ENCODE assay signal across 8 mouse cellular contexts in genomic region chr7:45456721-45457203, GRCm38 (mm10). TPM values are rescaled to one million over a fixed set of nuclear protein-coding genes. Genes with fewer than 3 reads are reported as not detected.
DNase-seq lines count a peak whose midpoint lies in the region; ATAC-seq and TF ChIP-seq lines count a peak whose summit lies in the region.

No protein-coding gene starts in this region.

- peak overlapping the region; percentile 84 for H3K27ac ChIP-seq in liver, adult 2 months (replicated peaks; ENCODE audit: insufficient read depth, low read depth, low read length)
- H3K27ac ChIP-seq in embryonic facial prominence, embryonic 12.5 days: peak overlapping the region; percentile 30; the same call in 1 of the 2 replicates
- H3K27ac ChIP-seq in limb, embryonic 10.5 days: no peak overlapping the region
- H3K27ac ChIP-seq in neural tube, embryonic 15.5 days (replicated peaks): peak overlapping the region; percentile 91

- TF ChIP-seq CTCF in liver, adult 2 months (IDR thresholded peaks at IDR 0.05; ENCODE audit: low read depth, low read length): no peak

- TF ChIP-seq POLR2A in liver, adult 2 months (IDR thresholded peaks at IDR 0.05; ENCODE audit: extremely low read depth, insufficient read depth, low read length): no peak; the same call in 1 of the 2 replicates

- peak overlapping the region; percentile 33 for H3K9ac ChIP-seq in liver, adult 2 months (ENCODE audit: low read depth, low read length)
- H3K9ac ChIP-seq in embryonic facial prominence, embryonic 12.5 days: no peak overlapping the region; the same call in 1 of the 2 replicates
- peak overlapping the region; percentile 67 for H3K9ac ChIP-seq in neural tube, embryonic 15.5 days (replicated peaks)

- H3K36me3 ChIP-seq in liver, adult 2 months (ENCODE audit: control insufficient read depth, insufficient read depth, low read length): peaks cover 13% of the 10 kb centered on the region
- H3K36me3 ChIP-seq in embryonic facial prominence, embryonic 12.5 days: peaks cover 61% of the 10 kb centered on the region
- peaks cover 71% of the 10 kb centered on the region for H3K36me3 ChIP-seq in limb, embryonic 10.5 days
- H3K36me3 ChIP-seq in neural tube, embryonic 15.5 days: peaks cover 51% of the 10 kb centered on the region

- no peaks in the 10 kb centered on the region for H3K9me3 ChIP-seq in embryonic facial prominence, embryonic 12.5 days
- H3K9me3 ChIP-seq in limb, embryonic 10.5 days (replicated peaks): no peaks in the 10 kb centered on the region
- H3K9me3 ChIP-seq in neural tube, embryonic 15.5 days (replicated peaks): no peaks in the 10 kb centered on the region

- peaks cover 7% of the 10 kb centered on the region for H3K79me2 ChIP-seq in liver, adult 2 months (ENCODE audit: control insufficient read depth, insufficient read depth, low read length)

- H3K4me2 ChIP-seq in embryonic facial prominence, embryonic 12.5 days (replicated peaks): no peak overlapping the region
- H3K4me2 ChIP-seq in neural tube, embryonic 15.5 days: peak overlapping the region; percentile 82

- WGBS in liver, adult 2 months: 12% methylated on average over 9 of the region's 9 CpGs
- WGBS in embryonic facial prominence, embryonic 12.5 days: 51% methylated on average over 9 of the region's 9 CpGs
- WGBS in limb, embryonic 10.5 days: 64% methylated on average over 9 of the region's 9 CpGs
- WGBS in neural tube, embryonic 15.5 days: 53% methylated on average over 9 of the region's 9 CpGs

- no peaks in the 10 kb centered on the region for H3K27me3 ChIP-seq in liver, adult 2 months (ENCODE audit: control insufficient read depth, insufficient read depth, low read length)
- no peaks in the 10 kb centered on the region for H3K27me3 ChIP-seq in embryonic facial prominence, embryonic 12.5 days
- H3K27me3 ChIP-seq in limb, embryonic 10.5 days (ENCODE audit: low read depth, poor library complexity, severe bottlenecking): no peaks in the 10 kb centered on the region
- H3K27me3 ChIP-seq in neural tube, embryonic 15.5 days (replicated peaks): no peaks in the 10 kb centered on the region

- no peak for DNase-seq in liver, adult 2 months (ENCODE audit: extremely low read depth, low read depth, low spot score)
- DNase-seq in liver: no peak
- no peak for DNase-seq in limb, embryonic 10.5 days (ENCODE audit: low spot score)
- DNase-seq in embryo, embryonic 9.5 days (ENCODE audit: extremely low spot score): no peak
- no peak for DNase-seq in gastrocnemius, postnatal 36 days
- DNase-seq in cerebellum, adult 9-10 months: no peak

- peaks cover 11% of the 10 kb centered on the region; the same call in 1 of the 2 replicates for H3K4me1 ChIP-seq in liver, adult 2 months (ENCODE audit: control insufficient read depth, insufficient read depth, low read length)
- peaks cover 24% of the 10 kb centered on the region for H3K4me1 ChIP-seq in embryonic facial prominence, embryonic 12.5 days
- peaks cover 40% of the 10 kb centered on the region for H3K4me1 ChIP-seq in limb, embryonic 10.5 days
- H3K4me1 ChIP-seq in neural tube, embryonic 15.5 days: peaks cover 36% of the 10 kb centered on the region

- no peak overlapping the region; the same call in 1 of the 2 replicates for H3K4me3 ChIP-seq in liver, adult 2 months (ENCODE audit: insufficient read depth, low read depth, low read length)
- H3K4me3 ChIP-seq in embryonic facial prominence, embryonic 12.5 days: 0 out of 2 replicates have a peak overlapping the region, but pooled peaks have one; percentile 89
- peak overlapping the region; percentile 80 for H3K4me3 ChIP-seq in limb, embryonic 10.5 days
- H3K4me3 ChIP-seq in neural tube, embryonic 15.5 days (replicated peaks): peak overlapping the region; percentile 57; the same call in 1 of the 2 replicates

- intact Hi-C loops in gastrocnemius, postnatal 36 days (cut with DNase I): no loop called here

- no peak for ATAC-seq in embryonic facial prominence, embryonic 12.5 days (ENCODE audit: insufficient number of reproducible peaks, insufficient read depth, low FRiP score, low TSS enrichment)
- no peak for ATAC-seq in neural tube, embryonic 15.5 days (ENCODE audit: low FRiP score)

RNA-seq across cellular contexts. Expression of gene Ftl1, which starts 2.9 kb away (rescaled TPM):
- 3,170 and 4,966 TPM in 2 replicates for total RNA-seq in liver, adult 2 months (2014; rRNA removed)
- 12,947 and 13,613 TPM in 2 replicates for polyA plus RNA-seq in liver, adult 2 months (2012; rRNA removed)
- 5,211 and 5,392 TPM in 2 replicates for polyA plus RNA-seq in embryonic facial prominence, embryonic 12.5 days (2016; fragmentation: Nextera tagmentation; extraction: Ambion mirVana)
- polyA plus RNA-seq in limb, embryonic 10.5 days (2016; fragmentation: Nextera tagmentation; extraction: Ambion mirVana): 5,063 and 5,416 TPM in 2 replicates
- polyA plus RNA-seq in neural tube, embryonic 15.5 days (2015; fragmentation: Nextera tagmentation; extraction: Ambion mirVana): 4,883 and 5,335 TPM in 2 replicates
- total RNA-seq in gastrocnemius, postnatal 36 days (2021): 100 to 1,000 TPM; 132 to 146 TPM

RNA-seq across cellular contexts. Expression of gene Bax, which starts 9.9 kb away (rescaled TPM):
- total RNA-seq in liver, adult 2 months (2014; rRNA removed): 19.5 and 23.8 TPM in 2 replicates
- 49.8 and 62.0 TPM in 2 replicates for polyA plus RNA-seq in liver, adult 2 months (2012; rRNA removed)
- 220 and 224 TPM in 2 replicates for polyA plus RNA-seq in embryonic facial prominence, embryonic 12.5 days (2016; fragmentation: Nextera tagmentation; extraction: Ambion mirVana)
- polyA plus RNA-seq in limb, embryonic 10.5 days (2016; fragmentation: Nextera tagmentation; extraction: Ambion mirVana): 248 and 297 TPM in 2 replicates
- 224 and 236 TPM in 2 replicates for polyA plus RNA-seq in neural tube, embryonic 15.5 days (2015; fragmentation: Nextera tagmentation; extraction: Ambion mirVana)
- 10 to 100 TPM; 13.8 to 14.6 TPM for total RNA-seq in gastrocnemius, postnatal 36 days (2021)

RNA-seq across cellular contexts. Expression of gene Ruvbl2, which starts 18.9 kb away (rescaled TPM):
- 8.9 and 12.3 TPM in 2 replicates for total RNA-seq in liver, adult 2 months (2014; rRNA removed)
- 18.4 and 28.8 TPM in 2 replicates for polyA plus RNA-seq in liver, adult 2 months (2012; rRNA removed)
- polyA plus RNA-seq in embryonic facial prominence, embryonic 12.5 days (2016; fragmentation: Nextera tagmentation; extraction: Ambion mirVana): 149 and 151 TPM in 2 replicates
- polyA plus RNA-seq in limb, embryonic 10.5 days (2016; fragmentation: Nextera tagmentation; extraction: Ambion mirVana): 228 and 283 TPM in 2 replicates
- 92.7 and 114 TPM in 2 replicates for polyA plus RNA-seq in neural tube, embryonic 15.5 days (2015; fragmentation: Nextera tagmentation; extraction: Ambion mirVana)
- 10 to 100 TPM; 22.1 to 23.0 TPM for total RNA-seq in gastrocnemius, postnatal 36 days (2021)

RNA-seq across cellular contexts. Expression of gene Gys1, which starts 22.1 kb away (rescaled TPM):
- 1.2 TPM in 2 replicates for total RNA-seq in liver, adult 2 months (2014; rRNA removed)
- polyA plus RNA-seq in liver, adult 2 months (2012; rRNA removed): 2.6 and 4.8 TPM in 2 replicates
- polyA plus RNA-seq in embryonic facial prominence, embryonic 12.5 days (2016; fragmentation: Nextera tagmentation; extraction: Ambion mirVana): 43.2 and 45.4 TPM in 2 replicates
- polyA plus RNA-seq in limb, embryonic 10.5 days (2016; fragmentation: Nextera tagmentation; extraction: Ambion mirVana): 42.6 and 44.9 TPM in 2 replicates
- polyA plus RNA-seq in neural tube, embryonic 15.5 days (2015; fragmentation: Nextera tagmentation; extraction: Ambion mirVana): 21.7 and 24.0 TPM in 2 replicates
- 100 to 1,000 TPM; 275 to 279 TPM for total RNA-seq in gastrocnemius, postnatal 36 days (2021)

RNA-seq across cellular contexts. Expression of gene Tulp2, which starts 24.9 kb away (rescaled TPM):
- 0.07 and 0.18 TPM in 2 replicates for total RNA-seq in liver, adult 2 months (2014; rRNA removed)
- 0.30 and 0.31 TPM in 2 replicates for polyA plus RNA-seq in liver, adult 2 months (2012; rRNA removed)
- polyA plus RNA-seq in embryonic facial prominence, embryonic 12.5 days (2016; fragmentation: Nextera tagmentation; extraction: Ambion mirVana): 0.92 and 1.2 TPM in 2 replicates
- 1.8 and 2.2 TPM in 2 replicates for polyA plus RNA-seq in limb, embryonic 10.5 days (2016; fragmentation: Nextera tagmentation; extraction: Ambion mirVana)
- 0.15 and 0.59 TPM in 2 replicates for polyA plus RNA-seq in neural tube, embryonic 15.5 days (2015; fragmentation: Nextera tagmentation; extraction: Ambion mirVana)
- total RNA-seq in gastrocnemius, postnatal 36 days (2021): under 1 TPM in 1 of 2 experiments, not detected in 1; 0.39 TPM
